Mouse (Mus musculus): ENCODE data around the gene Gm20695. TPM values are rescaled to one million over a fixed set of nuclear protein-coding genes. Genes with fewer than 3 reads are reported as not detected.
"Not testable (repeated sequence)": the region's sequence is repeated elsewhere in the genome, so short reads cannot be mapped to it uniquely, and the experiment has no call there.

Gm20695 gene
- 0.47 and 1.2 TPM in 2 replicates for polyA plus RNA-seq (2015; fragmentation: Nextera tagmentation; extraction: Ambion mirVana)

DNA sequence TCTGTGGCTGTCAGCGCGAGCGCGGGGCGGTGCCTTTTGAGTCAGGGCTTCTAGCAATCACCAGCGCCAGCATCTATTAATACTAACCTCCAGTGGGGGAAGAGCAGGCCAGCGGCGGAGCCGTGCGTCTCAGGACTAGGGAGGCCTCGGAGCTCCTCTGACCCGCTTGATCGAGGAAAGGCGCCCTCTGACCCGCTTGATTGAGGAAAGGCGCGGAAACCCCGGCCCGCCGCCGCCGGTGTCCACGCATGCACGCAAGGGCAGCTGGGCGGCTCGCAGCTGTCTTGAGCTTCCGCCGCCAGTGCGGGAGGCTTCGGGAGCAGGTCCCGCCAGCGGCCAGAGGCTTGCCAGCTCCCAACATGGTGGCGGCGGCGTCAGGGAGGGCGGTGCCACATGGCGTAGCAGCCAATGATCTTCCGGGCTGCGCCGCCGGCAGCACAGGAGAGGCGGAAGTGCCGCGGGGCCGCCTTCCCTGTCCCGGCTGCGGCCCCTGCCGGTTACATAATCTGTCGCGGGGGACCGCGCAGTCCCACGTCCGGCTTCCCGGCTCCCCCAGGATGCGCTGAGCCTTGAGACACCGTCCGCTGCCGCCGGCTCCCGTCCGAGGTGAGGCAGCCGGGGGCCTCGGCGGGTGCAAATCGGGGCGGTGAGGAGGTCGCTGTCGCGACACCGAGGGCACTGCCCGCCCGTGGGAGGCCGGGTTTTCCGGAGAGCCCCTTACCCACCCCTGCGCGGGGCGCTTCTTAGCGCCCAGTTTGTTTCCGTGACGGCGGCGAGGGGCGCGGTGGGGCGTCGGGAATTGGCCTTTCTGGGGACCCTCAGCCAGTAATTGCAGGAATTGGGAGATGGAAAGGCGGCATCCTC lies at the start of gene Gm20695, which contains the start of gene Zfp597:
TSS of gene Gm20695 (plus strand) at position 448 of the 864 bp plus-strand sequence.
TSS of gene Zfp597 (minus strand) at position 361 of the 864 bp plus-strand sequence.
- DNase-seq: peak; percentile 94

DNA sequence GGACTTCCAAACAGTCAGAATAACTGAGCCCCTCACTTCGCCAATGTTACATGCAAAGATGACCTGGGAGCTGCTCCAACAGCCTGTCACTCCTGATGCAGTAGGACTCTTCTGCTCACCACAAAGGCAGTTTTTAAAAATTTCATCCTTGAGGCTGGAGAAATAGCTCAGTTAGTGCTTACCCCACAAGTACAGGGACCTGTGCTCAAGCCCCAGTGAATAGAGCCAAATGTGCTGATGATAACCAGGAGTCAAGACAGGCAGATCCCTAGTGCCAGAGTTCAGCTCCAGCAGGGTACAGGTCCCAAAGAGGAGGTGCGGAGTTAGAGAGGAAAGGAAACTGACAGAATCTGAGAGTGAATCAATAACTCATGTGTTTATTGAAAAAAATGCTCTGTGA lies 49.0 kb upstream of the Gm20695 start:
- DNase-seq: no peak
- no peaks in the 10 kb centered on the region for H3K9me3 ChIP-seq (replicated peaks)
- H3K27me3 ChIP-seq: no peaks in the 10 kb centered on the region
- H3K4me3 ChIP-seq (replicated peaks): no peak overlapping the region
- no peak overlapping the region for H3K9ac ChIP-seq
- no peak for ATAC-seq (ENCODE audit: low read depth)
- H3K4me2 ChIP-seq: no peak overlapping the region
- H3K27ac ChIP-seq: no peak overlapping the region
- H3K4me1 ChIP-seq (replicated peaks): no peaks in the 10 kb centered on the region
- no peaks in the 10 kb centered on the region for H3K36me3 ChIP-seq
- 73% methylated on average over 2 of the region's 2 CpGs for WGBS (ENCODE audit: insufficient replicate concordance)

More for the DNA sequence above, at the start of gene Gm20695, which contains the start of gene Zfp597:
- H3K27ac ChIP-seq: peak within 1 kb of the TSS; percentile 85
- peak; percentile 98 for ATAC-seq (ENCODE audit: low read depth)
- H3K9ac ChIP-seq: peak within 1 kb of the TSS; percentile 90
- peak within 1 kb of the TSS; percentile 73 for H3K4me2 ChIP-seq
- peaks cover 5% of the 10 kb centered on the region for H3K36me3 ChIP-seq
- under 1% methylated on average over 87 of the region's 88 CpGs for WGBS (ENCODE audit: insufficient replicate concordance)
- no peaks in the 10 kb centered on the region for H3K27me3 ChIP-seq
- no peaks in the 10 kb centered on the region for H3K9me3 ChIP-seq (replicated peaks)
- peaks cover 37% of the 10 kb centered on the region for H3K4me1 ChIP-seq (replicated peaks)
- H3K4me3 ChIP-seq (replicated peaks): peak within 1 kb of the TSS; percentile 80

GRCm38 (mm10) chr16:3839157-3839885 lies 45.1 kb upstream of the Gm20695 start:
- ATAC-seq (ENCODE audit: low read depth) (0 out of 2 replicates have a peak, but pooled peaks have one; percentile 23), DNase-seq (no peak)
- H3K36me3 ChIP-seq: no peaks in the 10 kb centered on the region
- H3K27ac ChIP-seq: no peak overlapping the region
- H3K4me2 ChIP-seq: no peak overlapping the region
- H3K27me3 ChIP-seq: no peaks in the 10 kb centered on the region
- 48% methylated on average over 17 of the region's 17 CpGs for WGBS (ENCODE audit: insufficient replicate concordance)
- no peak overlapping the region for H3K9ac ChIP-seq
- no peak overlapping the region for H3K4me3 ChIP-seq (replicated peaks)
- H3K9me3 ChIP-seq (replicated peaks): no peaks in the 10 kb centered on the region
- H3K4me1 ChIP-seq (replicated peaks): 0 out of 2 replicates have a peak, but pooled peaks cover 7% of the 10 kb centered on the region

- no peak overlapping the region for H3K9ac ChIP-seq
- H3K27me3 ChIP-seq: no peaks in the 10 kb centered on the region
- H3K27ac ChIP-seq: no peak overlapping the region
- H3K4me3 ChIP-seq (replicated peaks): no peak overlapping the region
- no peaks in the 10 kb centered on the region for H3K36me3 ChIP-seq
- H3K4me1 ChIP-seq (replicated peaks): peaks cover 23% of the 10 kb centered on the region
- DNase-seq (no peak), ATAC-seq (ENCODE audit: low read depth) (no peak)
- WGBS (ENCODE audit: insufficient replicate concordance): 27% methylated on average over 4 of the region's 4 CpGs
- H3K4me2 ChIP-seq: no peak overlapping the region
- no peaks in the 10 kb centered on the region for H3K9me3 ChIP-seq (replicated peaks)
These were observed 41.5 kb upstream of the Gm20695 start for GRCm38 (mm10) chr16:3842989-3843388.

DNA sequence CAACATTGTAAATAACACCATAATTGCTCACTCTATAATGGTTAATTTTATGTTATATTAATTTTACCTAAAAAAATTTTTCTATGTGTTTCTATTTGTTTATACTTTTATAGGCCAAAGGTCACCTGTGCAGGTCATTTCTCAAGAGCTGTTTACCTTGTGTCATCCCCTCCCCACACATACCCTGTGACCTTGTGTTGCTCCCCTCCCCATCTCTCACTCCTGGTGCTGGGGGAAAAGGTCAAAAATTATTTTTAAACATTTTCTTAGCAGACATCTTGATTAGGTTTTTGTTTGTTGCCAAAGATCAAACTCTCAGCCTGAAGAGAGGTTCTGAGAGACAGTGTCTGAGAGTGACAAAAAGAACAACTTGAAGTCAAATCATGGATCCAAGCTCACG lies 40.7 kb upstream of the Gm20695 start:
- H3K27ac ChIP-seq: no peak overlapping the region
- no peak overlapping the region for H3K4me3 ChIP-seq (replicated peaks)
- peaks cover 26% of the 10 kb centered on the region for H3K4me1 ChIP-seq (replicated peaks)
- DNase-seq (no peak), ATAC-seq (ENCODE audit: low read depth) (no peak)
- H3K9ac ChIP-seq: no peak overlapping the region
- 45% methylated on average over 1 of the region's 1 CpGs for WGBS (ENCODE audit: insufficient replicate concordance)
- H3K4me2 ChIP-seq: no peak overlapping the region
- H3K27me3 ChIP-seq: no peaks in the 10 kb centered on the region
- no peaks in the 10 kb centered on the region for H3K36me3 ChIP-seq
- H3K9me3 ChIP-seq (replicated peaks): no peaks in the 10 kb centered on the region

DNA sequence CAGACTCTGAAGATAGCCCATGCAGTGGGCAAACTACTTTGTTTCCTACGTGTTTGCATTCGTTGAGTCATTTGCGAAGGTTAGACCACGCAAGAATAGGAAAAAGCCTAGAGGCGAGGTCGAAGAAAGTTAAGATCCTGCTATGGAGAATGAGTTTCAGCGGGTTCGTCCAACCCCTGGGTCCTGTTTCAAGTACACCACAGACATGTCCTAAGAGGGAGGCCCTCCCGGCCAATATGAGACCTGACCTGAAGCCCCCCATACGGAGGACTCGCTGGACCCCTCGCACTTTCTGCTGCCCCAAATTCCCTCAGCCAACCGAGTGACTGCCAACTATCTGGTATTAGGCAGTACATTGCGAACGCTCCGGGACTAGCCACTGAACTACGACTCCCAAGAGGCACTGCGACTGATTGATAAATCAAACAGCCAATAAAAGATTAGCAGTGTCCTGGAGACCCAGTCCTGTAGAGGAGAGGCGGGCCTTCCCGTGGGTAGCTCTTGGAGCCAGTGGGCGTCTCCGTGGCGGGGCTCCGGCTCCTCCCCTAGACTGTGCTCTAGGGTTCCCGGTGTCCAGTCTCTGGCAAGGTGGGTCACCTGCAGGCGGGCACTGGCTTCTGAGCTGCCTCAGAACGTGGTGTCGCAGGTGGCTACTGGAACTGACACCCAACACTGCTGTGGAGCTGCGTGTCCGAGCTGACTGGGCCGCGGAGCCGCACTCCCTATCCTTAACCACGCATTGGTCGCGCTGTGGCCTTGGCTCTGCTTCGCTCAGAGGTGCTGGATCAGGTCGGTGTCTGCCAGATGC lies 37.5 kb upstream of the Gm20695 start, which contains the start of gene Zfp174:
TSS of gene Zfp174 (plus strand) at position 558 of the 808 bp plus-strand sequence.
- DNase-seq: peak; percentile 95
- Histone ChIP-seq H3K27me3 (no peaks in the 10 kb centered on the region), H3K9me3 (replicated peaks) (no peaks in the 10 kb centered on the region), H3K4me2 (peak within 1 kb of the TSS; percentile 83), H3K4me1 (replicated peaks) (peaks cover 29% of the 10 kb centered on the region), H3K36me3 (no peaks in the 10 kb centered on the region), H3K4me3 (replicated peaks) (peak within 1 kb of the TSS; percentile 71), H3K27ac (peak within 1 kb of the TSS; percentile 53; the same call in 1 of the 2 replicates), H3K9ac (peak within 1 kb of the TSS; percentile 76)
- 2% methylated on average over 38 of the region's 38 CpGs for WGBS (ENCODE audit: insufficient replicate concordance)
- peak; percentile 99 for ATAC-seq (ENCODE audit: low read depth)

GRCm38 (mm10) chr16:3847871-3848270 lies 36.6 kb upstream of the Gm20695 start:
- H3K36me3 ChIP-seq: no peaks in the 10 kb centered on the region
- no peak for DNase-seq
- H3K9ac ChIP-seq: peak overlapping the region; percentile 76; the same call in 1 of the 2 replicates
- no peak overlapping the region for H3K27ac ChIP-seq
- peak overlapping the region; percentile 83 for H3K4me2 ChIP-seq
- H3K4me3 ChIP-seq (replicated peaks): peak overlapping the region; percentile 71
- no peaks in the 10 kb centered on the region for H3K9me3 ChIP-seq (replicated peaks)
- H3K4me1 ChIP-seq (replicated peaks): peaks cover 26% of the 10 kb centered on the region
- WGBS (ENCODE audit: insufficient replicate concordance): 72% methylated on average over 4 of the region's 4 CpGs
- H3K27me3 ChIP-seq: no peaks in the 10 kb centered on the region
- no peak for ATAC-seq (ENCODE audit: low read depth)

DNA sequence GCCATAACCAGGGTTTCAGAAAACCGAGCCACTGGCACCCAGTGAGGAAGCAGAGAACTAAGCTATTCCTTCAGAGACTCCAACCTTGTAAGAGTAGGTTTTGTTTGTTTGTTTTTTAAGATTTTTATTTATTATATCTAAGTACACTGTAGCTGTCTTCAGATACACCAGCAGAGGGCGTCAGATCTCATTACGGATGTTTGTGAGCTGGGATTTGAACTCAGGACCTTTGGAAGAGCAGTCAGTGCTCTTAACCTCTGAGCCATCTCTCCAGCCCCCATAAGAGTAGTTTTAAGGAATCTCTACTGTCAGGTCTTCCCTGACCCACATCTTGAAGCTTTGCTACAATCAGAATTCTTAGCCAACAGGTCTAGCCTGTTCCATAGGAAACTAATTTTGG lies 36.0 kb upstream of the Gm20695 start:
- H3K9me3 ChIP-seq (replicated peaks): no peaks in the 10 kb centered on the region
- no peak overlapping the region for H3K4me3 ChIP-seq (replicated peaks)
- H3K27ac ChIP-seq: no peak overlapping the region
- WGBS (ENCODE audit: insufficient replicate concordance): 68% methylated on average over 3 of the region's 3 CpGs
- no peak overlapping the region for H3K4me2 ChIP-seq
- DNase-seq: no peak
- H3K4me1 ChIP-seq (replicated peaks): peaks cover 22% of the 10 kb centered on the region
- no peaks in the 10 kb centered on the region for H3K27me3 ChIP-seq
- ATAC-seq (ENCODE audit: low read depth): no peak
- no peak overlapping the region for H3K9ac ChIP-seq
- no peaks in the 10 kb centered on the region for H3K36me3 ChIP-seq

GRCm38 (mm10) chr16:3851301-3851700 lies 33.1 kb upstream of the Gm20695 start:
- H3K4me3 ChIP-seq (replicated peaks); H3K4me2 ChIP-seq; DNase-seq; H3K27me3 ChIP-seq; H3K27ac ChIP-seq; H3K9ac ChIP-seq; H3K9me3 ChIP-seq (replicated peaks); ATAC-seq (ENCODE audit: low read depth); H3K36me3 ChIP-seq: not testable (repeated sequence)
- 76% methylated on average over 13 of the region's 13 CpGs for WGBS (ENCODE audit: insufficient replicate concordance)
- H3K4me1 ChIP-seq (replicated peaks): peaks cover 18% of the 10 kb centered on the region

DNA sequence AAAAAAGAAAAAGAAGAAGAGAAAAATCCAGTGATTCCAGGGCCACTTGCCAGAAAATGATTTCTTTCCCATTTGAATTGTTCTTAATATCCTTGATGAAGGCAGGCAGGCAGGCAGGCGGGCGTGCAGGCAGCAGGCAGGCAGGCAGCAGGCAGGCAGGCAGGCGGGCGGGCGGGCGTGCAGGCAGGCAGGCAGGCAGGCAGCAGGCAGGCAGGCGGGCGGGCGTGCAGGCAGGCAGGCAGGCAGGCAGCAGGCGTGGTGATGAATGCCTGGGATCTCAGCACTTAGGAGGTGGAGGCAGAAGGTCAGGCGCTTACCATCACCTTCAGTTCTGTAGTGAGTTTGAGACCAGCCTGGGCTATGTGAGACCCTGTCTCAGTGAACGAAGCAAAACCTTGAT lies 31.9 kb upstream of the Gm20695 start:
- ATAC-seq (ENCODE audit: low read depth) (no peak), DNase-seq (no peak)
- 56% methylated on average over 12 of the region's 12 CpGs for WGBS (ENCODE audit: insufficient replicate concordance)
- Histone ChIP-seq H3K4me1 (replicated peaks) (peaks cover 10% of the 10 kb centered on the region), H3K4me2 (no peak overlapping the region), H3K27ac (no peak overlapping the region), H3K4me3 (replicated peaks) (no peak overlapping the region), H3K36me3 (no peaks in the 10 kb centered on the region), H3K9me3 (replicated peaks) (no peaks in the 10 kb centered on the region), H3K27me3 (no peaks in the 10 kb centered on the region), H3K9ac (no peak overlapping the region)

All from liver, embryonic 13.5 days (tissue).